Mouse (Mus musculus): Measurements from ENCODE around the gene Gnat1. TPM values are rescaled to one million over a fixed set of nuclear protein-coding genes. Genes with fewer than 3 reads are reported as not detected.

The Gnat1 gene
- polyA plus RNA-seq, 1 experiment from 2014 or later, result 1.4 TPM

GRCm38 (mm10) chr9:107703337-107704122 lies 24.0 kb upstream of the Gnat1 start:
- Histone ChIP-seq H3K27ac (ENCODE audit: low read depth, low read length) (no peak overlapping the region), H3K9ac (ENCODE audit: low read length) (no peak overlapping the region), H3K4me1 (ENCODE audit: control insufficient read depth, insufficient read depth, low read length) (peaks cover 56% of the 10 kb centered on the region), H3K9me3 (ENCODE audit: control insufficient read depth, low read length) (no peaks in the 10 kb centered on the region), H3K4me3 (ENCODE audit: low read depth, low read length) (no peak overlapping the region), H3K4me2 (no peak overlapping the region), H3K36me3 (ENCODE audit: control insufficient read depth, insufficient read depth, low read length) (no peaks in the 10 kb centered on the region; the same call in 1 of the 2 replicates), H3K27me3 (ENCODE audit: control insufficient read depth, insufficient read depth, low read length) (0 out of 2 replicates have a peak, but pooled peaks cover under 1% of the 10 kb centered on the region)
- ATAC-seq (ENCODE audit: low FRiP score) (no peak), DNase-seq (ENCODE audit: low spot score, missing footprints) (peak; percentile 77)
- 66% methylated on average over 14 of the region's 14 CpGs for WGBS

- ATAC-seq (ENCODE audit: low FRiP score) (no peak), DNase-seq (ENCODE audit: low spot score, missing footprints) (no peak)
- H3K9me3 ChIP-seq (ENCODE audit: control insufficient read depth, low read length), result no peaks in the 10 kb centered on the region
- H3K4me2 ChIP-seq, result no peak overlapping the region
- H3K4me3 ChIP-seq (ENCODE audit: low read depth, low read length), result no peak overlapping the region
- WGBS, result 82% methylated on average over 3 of the region's 3 CpGs
- H3K27ac ChIP-seq (ENCODE audit: low read depth, low read length), result no peak overlapping the region
- no peak overlapping the region for H3K9ac ChIP-seq (ENCODE audit: low read length)
- H3K27me3 ChIP-seq (ENCODE audit: control insufficient read depth, insufficient read depth, low read length), result no peaks in the 10 kb centered on the region
- H3K4me1 ChIP-seq (ENCODE audit: control insufficient read depth, insufficient read depth, low read length), result peaks cover 60% of the 10 kb centered on the region
- H3K36me3 ChIP-seq (ENCODE audit: control insufficient read depth, insufficient read depth, low read length), result no peaks in the 10 kb centered on the region; the same call in 1 of the 2 replicates
Observed at GRCm38 (mm10) chr9:107702606-107703185, 23.2 kb upstream of the Gnat1 start.

GRCm38 (mm10) chr9:107701594-107701993 lies 22.1 kb upstream of the Gnat1 start:
- 84% methylated on average over 12 of the region's 12 CpGs for WGBS
- Histone ChIP-seq H3K27me3 (ENCODE audit: control insufficient read depth, insufficient read depth, low read length) (no peaks in the 10 kb centered on the region), H3K4me3 (ENCODE audit: low read depth, low read length) (no peak overlapping the region), H3K9me3 (ENCODE audit: control insufficient read depth, low read length) (no peaks in the 10 kb centered on the region), H3K36me3 (ENCODE audit: control insufficient read depth, insufficient read depth, low read length) (no peaks in the 10 kb centered on the region; the same call in 1 of the 2 replicates), H3K9ac (ENCODE audit: low read length) (no peak overlapping the region), H3K27ac (ENCODE audit: low read depth, low read length) (no peak overlapping the region), H3K4me2 (no peak overlapping the region), H3K4me1 (ENCODE audit: control insufficient read depth, insufficient read depth, low read length) (peaks cover 60% of the 10 kb centered on the region)
- DNase-seq (ENCODE audit: low spot score, missing footprints) (no peak), ATAC-seq (ENCODE audit: low FRiP score) (no peak)

GRCm38 (mm10) chr9:107700114-107700571 lies 20.6 kb upstream of the Gnat1 start:
- H3K4me2 ChIP-seq, result 0 out of 2 replicates have a peak overlapping the region, but pooled peaks have one; percentile 7
- peak overlapping the region; percentile 49; the same call in 1 of the 2 replicates for H3K27ac ChIP-seq (ENCODE audit: low read depth, low read length)
- no peaks in the 10 kb centered on the region for H3K9me3 ChIP-seq (ENCODE audit: control insufficient read depth, low read length)
- H3K9ac ChIP-seq (ENCODE audit: low read length), result peak overlapping the region; percentile 24
- 24% methylated on average over 6 of the region's 6 CpGs for WGBS
- DNase-seq (ENCODE audit: low spot score, missing footprints) (peak; percentile 86), ATAC-seq (ENCODE audit: low FRiP score) (no peak)
- no peaks in the 10 kb centered on the region for H3K27me3 ChIP-seq (ENCODE audit: control insufficient read depth, insufficient read depth, low read length)
- H3K36me3 ChIP-seq (ENCODE audit: control insufficient read depth, insufficient read depth, low read length), result no peaks in the 10 kb centered on the region; the same call in 1 of the 2 replicates
- H3K4me1 ChIP-seq (ENCODE audit: control insufficient read depth, insufficient read depth, low read length), result peaks cover 64% of the 10 kb centered on the region
- H3K4me3 ChIP-seq (ENCODE audit: low read depth, low read length), result no peak overlapping the region

- Histone ChIP-seq H3K27ac (ENCODE audit: low read depth, low read length) (peak overlapping the region; percentile 53), H3K27me3 (ENCODE audit: control insufficient read depth, insufficient read depth, low read length) (no peaks in the 10 kb centered on the region), H3K4me3 (ENCODE audit: low read depth, low read length) (no peak overlapping the region), H3K4me2 (peak overlapping the region; percentile 18; the same call in 1 of the 2 replicates), H3K9me3 (ENCODE audit: control insufficient read depth, low read length) (no peaks in the 10 kb centered on the region), H3K4me1 (ENCODE audit: control insufficient read depth, insufficient read depth, low read length) (peaks cover 68% of the 10 kb centered on the region), H3K36me3 (ENCODE audit: control insufficient read depth, insufficient read depth, low read length) (no peaks in the 10 kb centered on the region; the same call in 1 of the 2 replicates), H3K9ac (ENCODE audit: low read length) (peak overlapping the region; percentile 6; the same call in 1 of the 2 replicates)
- peak; percentile 12; the same call in 1 of the 2 replicates for ATAC-seq (ENCODE audit: low FRiP score)
- DNase-seq (ENCODE audit: low spot score, missing footprints), result peak; percentile 91
- WGBS, result 5% methylated on average over 9 of the region's 9 CpGs
Observed at GRCm38 (mm10) chr9:107699376-107699980, 20.0 kb upstream of the Gnat1 start.

- peak; percentile 96 for DNase-seq (ENCODE audit: low spot score, missing footprints)
- H3K27ac ChIP-seq (ENCODE audit: low read depth, low read length), result peak overlapping the region; percentile 53
- peak; percentile 47; the same call in 1 of the 2 replicates for ATAC-seq (ENCODE audit: low FRiP score)
- WGBS, result 6% methylated on average over 14 of the region's 14 CpGs
- no peaks in the 10 kb centered on the region; the same call in 1 of the 2 replicates for H3K36me3 ChIP-seq (ENCODE audit: control insufficient read depth, insufficient read depth, low read length)
- peaks cover 64% of the 10 kb centered on the region for H3K4me1 ChIP-seq (ENCODE audit: control insufficient read depth, insufficient read depth, low read length)
- peak overlapping the region; percentile 3 for H3K9ac ChIP-seq (ENCODE audit: low read length)
- no peak overlapping the region for H3K4me3 ChIP-seq (ENCODE audit: low read depth, low read length)
- H3K9me3 ChIP-seq (ENCODE audit: control insufficient read depth, low read length), result no peaks in the 10 kb centered on the region
- peak overlapping the region; percentile 18 for H3K4me2 ChIP-seq
- H3K27me3 ChIP-seq (ENCODE audit: control insufficient read depth, insufficient read depth, low read length), result no peaks in the 10 kb centered on the region
Observed at GRCm38 (mm10) chr9:107698611-107699190, 19.2 kb upstream of the Gnat1 start.

- WGBS, result 7% methylated on average over 14 of the region's 14 CpGs
- peak overlapping the region; percentile 36; the same call in 1 of the 2 replicates for H3K9ac ChIP-seq (ENCODE audit: low read length)
Observed at GRCm38 (mm10) chr9:107697811-107698521, 18.5 kb upstream of the Gnat1 start.

More at GRCm38 (mm10) chr9:107697811-107698521, 18.5 kb upstream of the Gnat1 start:
- DNase-seq (ENCODE audit: low spot score, missing footprints) (peak; percentile 92), ATAC-seq (ENCODE audit: low FRiP score) (peak; percentile 47)
- Histone ChIP-seq H3K9me3 (ENCODE audit: control insufficient read depth, low read length) (no peaks in the 10 kb centered on the region), H3K4me3 (ENCODE audit: low read depth, low read length) (no peak overlapping the region), H3K27ac (ENCODE audit: low read depth, low read length) (peak overlapping the region; percentile 81), H3K36me3 (ENCODE audit: control insufficient read depth, insufficient read depth, low read length) (no peaks in the 10 kb centered on the region; the same call in 1 of the 2 replicates), H3K27me3 (ENCODE audit: control insufficient read depth, insufficient read depth, low read length) (no peaks in the 10 kb centered on the region), H3K4me2 (peak overlapping the region; percentile 32), H3K4me1 (ENCODE audit: control insufficient read depth, insufficient read depth, low read length) (peaks cover 71% of the 10 kb centered on the region)

Measured in midbrain, embryonic 11.5 days (tissue).